Mouse (Mus musculus): ENCODE data around the gene Cacna2d2.
"Not testable (repeated sequence)": the region's sequence is repeated elsewhere in the genome, so short reads cannot be mapped to it uniquely, and the experiment has no call there.

- TF ChIP-seq CTCF (IDR thresholded peaks at IDR 0.05; ENCODE audit: low read depth, low read length); POLR2A (IDR thresholded peaks at IDR 0.05; ENCODE audit: extremely low read depth, insufficient read depth, low read length): not testable (repeated sequence)
Measured at GRCm38 (mm10) chr9:107573774-107574173, 174.4 kb downstream of the Cacna2d2 start.
